Mouse (Mus musculus) retina, embryonic 14.5 days (tissue): ENCODE results near the gene Ptprg.

Source experiments
- DNase-seq: peaks from one replicate; pipeline ENCODE4 v3.0.0-alpha.2; 2015; ENCODE audit warnings: low spot score

Ptprg gene

GRCm38 (mm10) chr14:12099390-12100333 lies 546.3 kb downstream of the Ptprg start:
- no peak for DNase-seq

GRCm38 (mm10) chr14:12102389-12103325 lies 549.3 kb downstream of the Ptprg start:
- DNase-seq: no peak

- DNase-seq: no peak
Observed at GRCm38 (mm10) chr14:12104297-12105155, 551.2 kb downstream of the Ptprg start.

DNA sequence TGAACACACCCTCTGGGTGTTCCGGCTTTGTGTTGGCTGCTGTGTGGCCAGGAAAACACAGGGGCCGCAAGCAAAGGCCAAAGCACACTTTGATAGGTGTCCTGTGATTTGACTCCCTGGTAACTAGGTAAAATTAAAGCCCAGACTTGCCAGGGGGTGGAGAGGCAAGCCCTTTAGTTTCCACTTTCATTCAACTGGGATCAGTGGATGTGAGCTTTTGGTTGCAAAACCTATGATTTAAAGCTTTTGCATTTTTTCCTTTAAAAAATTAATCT lies 551.8 kb downstream of the Ptprg start:
- no peak for DNase-seq

DNA sequence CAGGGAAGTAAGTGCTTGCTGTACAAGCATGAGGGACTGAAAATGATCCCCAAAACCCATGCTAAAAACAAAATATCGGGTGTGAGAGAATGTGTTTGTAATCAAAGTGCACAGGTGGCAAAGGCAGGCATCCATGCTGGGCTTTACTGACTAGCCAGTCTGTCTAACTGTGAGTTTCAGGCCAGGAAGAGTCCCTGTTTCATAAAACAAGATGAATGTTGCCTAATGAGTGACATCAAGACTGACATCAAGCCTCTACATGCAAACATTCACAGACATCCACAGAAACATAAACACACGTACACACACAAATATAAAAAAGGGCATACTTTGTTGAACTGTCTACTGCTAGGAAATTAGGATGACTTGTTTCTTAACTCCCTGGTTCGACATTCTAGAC lies 552.3 kb downstream of the Ptprg start:
- no peak for DNase-seq

- no peak for DNase-seq
Observed at GRCm38 (mm10) chr14:12107459-12107858, 554.1 kb downstream of the Ptprg start.

GRCm38 (mm10) chr14:12107991-12108390 lies 554.7 kb downstream of the Ptprg start:
- DNase-seq: no peak

DNA sequence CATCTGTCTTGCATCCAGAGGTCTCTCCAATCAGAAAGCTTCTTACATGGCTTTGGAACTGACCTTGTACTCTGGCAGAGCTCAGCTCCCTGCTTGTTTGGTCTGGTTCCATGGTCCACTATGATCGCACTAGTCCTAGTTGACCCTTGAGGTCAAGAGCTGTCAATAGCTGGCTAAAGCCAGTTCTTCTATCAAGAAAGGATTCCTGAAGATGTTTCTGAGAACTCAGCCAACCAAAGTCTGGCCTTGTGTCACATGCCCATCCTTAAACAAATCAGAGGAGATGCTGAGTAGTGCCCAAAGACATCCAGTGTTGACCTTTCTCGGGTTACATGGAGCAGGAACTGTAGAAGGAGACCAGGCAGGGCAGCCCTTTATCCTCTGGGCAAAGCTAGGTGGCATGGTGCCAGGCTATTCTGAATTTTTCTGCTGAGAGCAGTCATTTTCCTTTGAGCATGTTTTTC lies 559.2 kb downstream of the Ptprg start:
- no peak for DNase-seq

DNA sequence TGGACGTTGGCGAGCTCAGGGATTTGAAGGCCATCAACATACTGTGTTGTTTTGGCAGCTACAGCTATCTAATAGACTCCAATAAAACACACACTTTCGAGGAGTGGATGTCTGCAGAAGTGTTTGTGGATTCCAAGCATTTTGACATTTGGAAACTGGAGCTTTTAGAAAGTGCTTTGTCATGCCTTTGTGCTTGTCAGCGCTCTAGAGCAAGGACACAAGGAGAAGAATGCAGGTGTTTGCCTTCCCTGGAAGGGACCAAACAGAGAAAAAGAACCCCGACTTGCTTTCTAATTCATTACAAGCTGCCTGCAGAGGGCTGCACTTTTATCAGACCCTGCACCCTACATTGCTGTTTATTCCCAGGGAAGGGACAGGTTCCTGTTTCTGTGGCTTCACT lies 560.0 kb downstream of the Ptprg start:
- DNase-seq: no peak

DNA sequence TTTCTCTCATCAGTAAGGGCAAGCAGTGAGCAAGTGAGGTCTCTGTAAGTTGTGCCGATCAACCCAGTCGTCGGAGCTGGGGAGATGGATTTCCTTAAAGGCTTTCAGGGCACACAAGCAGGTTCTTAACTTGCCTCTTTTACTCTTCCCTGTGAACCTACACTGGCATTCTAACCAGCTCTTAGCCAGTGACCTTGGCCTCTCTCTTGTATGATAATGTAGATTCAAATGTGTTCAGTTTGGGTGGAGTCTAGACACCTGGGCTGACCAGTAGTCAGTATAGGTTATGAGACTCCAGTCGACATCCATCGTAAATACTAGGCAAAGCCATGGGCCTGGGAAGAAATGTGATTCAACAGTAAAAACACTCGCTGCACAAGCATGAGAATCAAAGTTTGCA lies 560.7 kb downstream of the Ptprg start:
- no peak for DNase-seq

DNA sequence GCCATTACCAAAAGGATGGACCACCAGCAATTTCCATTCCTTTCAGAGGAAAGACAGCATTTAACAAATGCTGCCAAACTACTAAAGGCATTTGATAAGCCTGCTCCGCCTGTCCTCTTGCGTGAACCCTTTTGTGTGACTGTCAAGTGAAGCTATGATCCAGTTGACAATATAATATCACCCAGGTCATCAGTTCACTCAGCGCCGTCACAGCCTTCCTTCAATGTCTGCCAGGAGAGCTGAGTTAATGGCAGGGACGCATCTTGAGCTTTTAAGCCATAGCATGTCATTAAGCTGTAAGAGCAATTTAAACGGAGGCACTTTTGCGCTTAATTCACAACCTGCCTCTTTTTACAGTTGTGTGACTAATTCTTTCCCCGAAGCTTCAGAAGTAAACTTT lies 565.9 kb downstream of the Ptprg start:
- no peak for DNase-seq

- no peak for DNase-seq
Observed at GRCm38 (mm10) chr14:12121906-12122305, 568.6 kb downstream of the Ptprg start.

DNA sequence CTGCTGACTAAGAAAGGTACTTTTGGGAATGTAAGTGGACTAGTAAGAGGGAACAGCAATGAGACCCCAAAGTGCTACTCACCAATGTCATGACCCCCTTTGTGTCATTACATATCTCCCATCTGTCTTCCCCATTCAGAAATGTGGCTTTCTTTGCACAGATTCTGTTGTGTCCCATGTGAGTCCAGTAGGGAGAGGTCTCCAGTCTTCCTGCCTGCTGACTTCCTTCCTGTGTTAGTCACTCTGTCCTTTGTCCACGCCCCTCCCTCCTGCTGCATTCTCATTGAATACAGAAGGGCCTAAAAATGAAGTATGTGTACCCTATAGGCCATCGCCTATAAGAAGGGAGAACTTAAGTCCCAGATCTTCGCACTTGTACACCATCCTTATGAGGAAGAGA lies 571.4 kb downstream of the Ptprg start:
- no peak for DNase-seq

GRCm38 (mm10) chr14:12127951-12128350 lies 574.6 kb downstream of the Ptprg start:
- no peak for DNase-seq

- DNase-seq: no peak
Observed at GRCm38 (mm10) chr14:12132046-12132615, 578.8 kb downstream of the Ptprg start.

GRCm38 (mm10) chr14:12133163-12133562 lies 579.8 kb downstream of the Ptprg start:
- no peak for DNase-seq

DNA sequence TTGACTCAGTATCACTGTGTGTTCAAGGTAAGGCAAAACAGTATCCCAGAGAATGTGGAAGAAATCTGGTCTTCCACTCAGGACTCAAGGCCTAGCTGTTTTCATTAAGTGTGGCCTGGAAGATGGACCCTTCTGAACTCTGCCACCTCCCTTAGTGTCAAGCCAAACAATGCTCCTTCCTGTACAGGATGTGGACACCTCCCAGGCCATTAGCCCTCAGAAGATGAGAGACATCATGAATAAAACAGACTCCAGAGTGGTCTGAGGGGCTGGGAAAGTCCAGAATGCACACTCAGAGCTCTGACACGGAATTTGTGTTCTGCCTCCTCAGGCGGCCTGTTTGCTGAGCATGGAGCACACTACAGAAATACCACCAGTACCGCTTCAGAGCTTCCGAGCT lies 581.2 kb downstream of the Ptprg start:
- no peak for DNase-seq

GRCm38 (mm10) chr14:12136536-12136935 lies 583.2 kb downstream of the Ptprg start:
- no peak for DNase-seq

DNA sequence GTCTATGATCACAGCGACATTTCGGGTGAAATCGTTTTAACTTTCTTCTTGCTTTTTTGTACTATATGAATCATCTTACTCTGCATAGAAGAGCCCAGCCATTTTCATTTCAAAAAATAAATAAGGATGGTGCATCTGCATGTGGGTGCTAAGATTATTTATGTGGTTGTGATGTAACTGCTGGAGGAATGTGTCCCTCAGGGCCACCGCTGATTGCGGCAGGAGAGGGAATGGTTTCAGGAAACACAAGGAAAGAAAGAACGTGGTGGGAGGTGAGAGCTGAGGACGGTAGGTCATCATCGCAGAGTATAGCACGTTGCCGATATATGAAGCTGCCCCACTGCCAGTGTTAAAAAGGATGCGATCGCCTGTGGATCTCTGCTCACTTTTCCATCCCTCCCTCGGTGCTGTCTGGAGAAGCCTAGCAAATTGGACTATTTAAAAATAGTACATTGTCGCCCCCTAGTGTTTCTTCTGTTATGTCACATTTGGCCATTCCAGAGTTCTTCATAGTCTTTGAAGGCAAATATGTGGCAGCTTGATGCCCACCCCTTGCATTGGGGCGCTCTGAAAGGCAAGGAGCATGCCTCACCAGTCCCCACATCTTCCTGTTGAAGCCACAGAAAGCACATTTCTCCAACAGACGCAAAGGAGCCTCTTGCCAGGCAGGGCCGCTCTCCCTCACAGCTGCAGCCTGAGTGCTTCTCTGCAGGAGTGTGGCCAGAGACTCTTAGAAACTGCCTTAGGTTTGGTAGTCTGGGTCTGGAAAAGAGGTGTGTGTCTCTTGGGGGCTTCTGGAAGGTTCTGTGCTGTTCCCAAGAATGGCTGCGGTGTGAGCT lies 586.5 kb downstream of the Ptprg start:
- DNase-seq: peak; percentile 95

DNA sequence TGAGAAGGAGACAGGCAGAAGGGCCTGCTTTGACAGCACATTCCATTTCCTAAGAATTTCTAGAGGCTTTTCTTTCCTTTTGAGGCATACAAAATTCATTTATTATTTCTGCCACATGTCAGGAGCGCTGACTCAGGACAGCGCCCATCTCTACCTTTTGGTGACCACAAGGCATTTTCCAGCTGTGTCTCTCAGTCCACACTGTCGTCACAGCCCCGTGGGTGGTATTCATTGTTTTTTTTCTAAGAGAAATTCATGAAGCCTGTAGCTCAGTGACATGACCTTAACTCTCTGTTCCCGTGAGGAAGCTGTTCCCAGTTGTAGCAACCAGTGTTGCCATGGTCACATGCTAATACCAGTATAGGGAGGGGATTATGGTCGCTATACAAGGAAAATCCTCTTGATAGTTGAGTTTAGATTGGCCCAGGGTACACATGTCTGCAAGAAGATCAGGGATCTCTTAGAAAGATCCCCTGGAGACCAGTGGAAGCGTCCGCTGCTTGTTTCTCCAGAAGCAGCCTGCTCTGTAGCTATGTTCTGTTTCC lies 590.7 kb downstream of the Ptprg start:
- peak; percentile 42 for DNase-seq
